Mouse (Mus musculus): ENCODE measurements around the gene Paics.
"Not testable (repeated sequence)": the region's sequence is repeated elsewhere in the genome, so short reads cannot be mapped to it uniquely, and the experiment has no call there.

The Paics gene

DNA sequence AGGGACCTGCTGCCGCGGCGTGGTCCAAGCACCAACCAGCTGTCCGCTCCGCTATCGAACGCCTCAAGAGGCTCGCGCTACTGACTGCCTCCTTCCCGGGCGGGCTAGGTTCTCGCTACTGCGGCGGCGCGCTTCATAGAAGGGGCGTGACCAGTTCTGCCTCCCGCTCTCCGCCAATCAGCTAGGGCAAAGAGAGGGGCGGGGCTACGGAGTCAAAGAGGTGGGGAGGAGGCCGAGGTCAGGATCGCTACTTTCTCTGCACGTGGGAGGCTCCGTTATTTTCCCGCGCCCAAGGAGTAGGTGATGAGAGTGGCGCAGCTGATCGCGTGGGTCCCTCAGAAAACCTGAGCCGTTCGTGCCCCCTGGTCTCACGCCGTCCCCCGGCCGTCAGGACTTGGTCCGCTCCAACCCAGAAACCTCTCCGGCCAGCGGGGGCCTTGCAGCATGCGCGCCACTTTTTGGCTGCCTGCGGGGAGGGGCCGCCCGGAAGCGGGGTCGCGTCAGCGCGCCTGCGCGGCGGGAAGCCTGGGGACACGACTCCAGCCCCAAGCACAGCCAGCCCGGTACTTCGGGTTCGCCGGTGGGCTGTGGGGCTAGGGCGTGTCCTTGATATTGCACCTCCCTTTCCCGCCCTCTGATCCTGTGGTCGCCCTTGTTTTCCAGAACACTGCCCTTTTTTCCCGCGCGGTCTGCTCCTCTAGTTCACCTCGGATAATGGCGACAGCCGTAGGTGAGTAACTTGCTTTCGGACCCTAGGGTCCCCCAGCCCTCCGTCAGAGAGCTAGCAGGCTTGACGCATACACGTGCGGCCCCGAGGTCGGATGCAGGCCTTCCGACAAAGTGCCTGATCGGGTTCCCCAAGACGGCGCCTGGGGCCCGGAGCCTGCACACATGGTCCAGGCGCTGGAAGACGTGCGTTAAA lies at the start of gene Paics, which contains the start of gene Ppat:
TSS of gene Paics (plus strand) at position 202 of the 922 bp plus-strand sequence.
TSS of gene Ppat (minus strand) at position 473 of the 922 bp plus-strand sequence.
- in situ Hi-C loops (cut with MboI; ENCODE audit: low sequenced_read_pairs) = no loop called here

DNA sequence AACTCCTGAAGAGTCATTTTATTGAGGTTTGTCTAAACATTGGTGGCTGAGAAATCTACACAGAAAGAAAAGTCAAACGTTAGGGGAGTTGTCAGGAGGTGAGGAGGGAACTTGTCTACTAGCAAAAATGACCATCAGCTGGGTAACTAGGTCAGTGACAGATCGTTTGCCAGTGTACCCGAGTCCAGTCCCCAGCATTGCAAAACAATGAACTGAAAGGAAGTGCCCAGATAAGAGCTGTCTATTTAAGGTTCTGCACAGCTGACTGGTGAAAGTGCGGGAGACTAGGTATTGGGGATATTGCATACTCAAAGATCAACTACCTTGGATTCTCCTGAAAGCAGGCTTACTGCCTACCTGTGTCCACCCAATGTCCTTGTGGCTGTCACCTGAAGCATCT lies 49.0 kb upstream of the Paics start:
- in situ Hi-C loops (cut with MboI; ENCODE audit: low sequenced_read_pairs) = no loop called here

DNA sequence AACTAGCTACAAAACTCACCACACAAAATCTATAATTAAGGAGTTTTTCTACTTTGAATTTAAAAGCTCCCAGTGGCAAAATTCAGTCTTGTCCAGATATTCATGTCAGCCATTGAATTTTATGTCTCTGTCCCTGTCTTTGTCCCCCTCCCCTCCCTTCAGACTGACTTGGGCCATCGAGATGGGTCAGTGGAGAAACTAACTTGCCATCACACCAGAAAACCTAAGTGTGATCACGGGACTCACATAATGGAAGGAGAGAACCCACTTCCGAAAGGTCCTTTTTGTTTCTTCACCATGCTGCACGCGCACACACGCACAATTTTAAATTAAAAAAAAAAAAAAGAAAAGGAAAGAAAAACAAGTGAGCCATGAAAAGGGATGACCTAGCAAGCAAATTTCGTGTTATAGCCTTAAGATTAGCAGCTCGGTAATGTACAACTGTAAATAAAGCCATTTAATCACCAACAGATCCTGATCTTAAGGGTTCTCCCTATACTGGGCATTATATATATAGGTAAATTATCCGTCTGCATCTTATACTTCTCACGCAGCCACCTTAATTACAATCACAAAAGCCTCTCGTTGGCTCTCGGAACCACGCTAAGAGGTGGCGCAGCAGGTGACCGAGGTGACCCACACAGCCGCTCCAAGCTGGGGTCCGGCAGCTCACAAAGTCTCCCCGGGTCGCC lies 46.2 kb upstream of the Paics start:
- in situ Hi-C loops (cut with MboI; ENCODE audit: low sequenced_read_pairs) = no loop called here

DNA sequence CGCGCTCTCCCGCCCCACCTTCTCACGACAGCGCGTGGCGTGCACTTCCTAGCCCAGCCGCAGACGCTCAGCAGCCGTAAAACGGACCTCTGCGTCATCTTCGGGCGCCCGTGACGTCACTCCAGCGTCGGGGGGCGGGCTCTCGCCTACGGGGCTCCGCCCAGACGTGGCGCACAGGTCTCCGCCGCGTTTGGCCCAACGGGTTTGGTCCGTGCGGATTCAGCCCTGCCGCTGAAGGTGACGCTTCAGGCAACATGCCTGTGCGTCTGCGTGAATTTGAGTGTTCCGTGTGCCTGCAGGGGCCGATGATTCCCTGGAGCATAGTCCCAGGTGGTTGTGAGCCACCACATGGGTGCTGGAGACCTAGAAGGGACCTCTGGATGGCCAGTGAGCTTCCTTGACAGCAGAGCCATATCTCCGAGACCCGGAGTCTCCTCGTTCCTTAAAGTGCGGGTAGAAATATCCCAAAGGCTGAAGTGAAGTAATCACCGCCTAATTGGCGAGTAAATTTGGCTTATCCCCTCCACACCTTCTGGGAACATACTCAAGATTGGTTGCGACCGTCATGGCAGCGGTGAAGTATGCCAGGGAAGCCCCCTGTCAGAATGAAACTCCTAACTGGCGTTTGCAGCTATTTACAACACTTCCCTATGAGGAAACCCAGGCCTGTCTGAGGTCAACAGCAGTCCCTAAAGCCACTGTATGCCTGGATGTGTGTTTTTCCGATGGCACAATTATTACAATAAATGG lies 45.5 kb upstream of the Paics start, which contains the start of gene Aasdh:
TSS of gene Aasdh (minus strand) at position 110 of the 750 bp plus-strand sequence.
- in situ Hi-C loops (cut with MboI; ENCODE audit: low sequenced_read_pairs) = no loop called here

DNA sequence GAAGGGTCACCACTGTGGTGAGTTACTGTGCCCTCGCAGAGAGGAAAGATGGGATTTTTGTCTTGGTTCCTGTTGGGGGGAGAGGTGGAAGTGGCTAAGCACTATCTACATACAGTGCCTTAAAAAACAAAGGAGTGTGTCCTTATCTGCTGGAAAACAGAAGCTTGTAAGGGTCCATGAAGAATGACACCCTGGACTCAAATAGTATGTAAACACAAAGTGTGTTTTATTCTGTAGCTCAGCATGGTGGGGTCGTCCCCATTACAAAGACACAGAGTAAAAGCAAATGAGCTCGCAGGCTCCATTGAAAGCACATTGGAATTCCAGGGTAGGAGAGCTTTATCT lies 45.0 kb upstream of the Paics start:
- in situ Hi-C loops (cut with MboI; ENCODE audit: low sequenced_read_pairs) = no loop called here

GRCm38 (mm10) chr5:76910807-76911206 lies 40.3 kb upstream of the Paics start:
- in situ Hi-C loops (cut with MboI; ENCODE audit: low sequenced_read_pairs) = no loop called here

- in situ Hi-C loops (cut with MboI; ENCODE audit: low sequenced_read_pairs) = not testable (repeated sequence)
These were observed 38.6 kb upstream of the Paics start for GRCm38 (mm10) chr5:76912522-76912921.

- in situ Hi-C loops (cut with MboI; ENCODE audit: low sequenced_read_pairs) = no loop called here
These were observed 28.3 kb upstream of the Paics start for GRCm38 (mm10) chr5:76922833-76923232.

GRCm38 (mm10) chr5:76923428-76923827 lies 27.7 kb upstream of the Paics start:
- in situ Hi-C loops (cut with MboI; ENCODE audit: low sequenced_read_pairs) = no loop called here

GRCm38 (mm10) chr5:76924296-76924695 lies 26.8 kb upstream of the Paics start:
- in situ Hi-C loops (cut with MboI; ENCODE audit: low sequenced_read_pairs) = no loop called here

- in situ Hi-C loops (cut with MboI; ENCODE audit: low sequenced_read_pairs) = no loop called here
These were observed 22.8 kb upstream of the Paics start for GRCm38 (mm10) chr5:76928124-76928832.

GRCm38 (mm10) chr5:76929180-76929877 lies 21.8 kb upstream of the Paics start:
- in situ Hi-C loops (cut with MboI; ENCODE audit: low sequenced_read_pairs) = no loop called here

DNA sequence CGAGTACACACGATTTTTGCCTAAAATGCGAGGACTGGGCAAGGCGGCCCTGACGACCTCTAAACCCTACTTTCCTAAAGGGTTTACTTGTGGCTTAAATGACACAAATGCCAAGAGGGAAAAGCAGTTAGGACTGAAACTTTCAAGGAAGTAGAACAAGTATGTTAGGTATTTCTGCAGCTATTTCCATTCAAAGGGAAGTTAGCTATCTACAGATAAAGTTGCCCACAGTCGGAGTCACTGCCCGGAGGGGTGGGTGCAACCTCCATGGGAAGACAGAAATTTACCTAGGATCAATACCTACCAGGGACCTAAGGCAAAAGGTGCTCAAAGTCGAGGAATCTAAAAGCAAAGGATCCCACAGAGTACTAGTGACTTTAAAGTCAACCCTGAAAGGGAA lies 11.4 kb upstream of the Paics start:
- in situ Hi-C loops (cut with MboI; ENCODE audit: low sequenced_read_pairs) = no loop called here

GRCm38 (mm10) chr5:76941975-76942374 lies 9.1 kb upstream of the Paics start:
- in situ Hi-C loops (cut with MboI; ENCODE audit: low sequenced_read_pairs) = no loop called here

DNA sequence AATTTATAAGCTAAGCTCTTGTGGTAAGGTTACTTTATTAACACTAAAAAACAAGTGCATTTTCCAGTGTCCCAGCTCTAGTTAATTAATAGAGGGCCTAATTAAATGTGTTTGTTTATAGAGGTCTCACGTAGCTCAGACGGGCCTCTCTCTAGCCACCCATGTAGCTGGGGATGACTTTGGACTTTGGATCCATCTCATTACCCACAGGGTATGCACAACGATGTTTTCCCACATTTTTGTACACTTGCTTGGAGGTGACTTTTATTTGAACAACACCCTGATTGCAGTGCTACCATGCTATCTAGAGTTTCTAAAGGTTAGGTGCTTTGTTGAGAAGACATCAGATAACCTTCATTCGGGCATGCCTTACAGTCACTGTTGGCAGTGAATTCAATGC lies 8.6 kb upstream of the Paics start:
- in situ Hi-C loops (cut with MboI; ENCODE audit: low sequenced_read_pairs) = no loop called here

GRCm38 (mm10) chr5:76944965-76945677 lies 6.0 kb upstream of the Paics start:
- in situ Hi-C loops (cut with MboI; ENCODE audit: low sequenced_read_pairs) = no loop called here

DNA sequence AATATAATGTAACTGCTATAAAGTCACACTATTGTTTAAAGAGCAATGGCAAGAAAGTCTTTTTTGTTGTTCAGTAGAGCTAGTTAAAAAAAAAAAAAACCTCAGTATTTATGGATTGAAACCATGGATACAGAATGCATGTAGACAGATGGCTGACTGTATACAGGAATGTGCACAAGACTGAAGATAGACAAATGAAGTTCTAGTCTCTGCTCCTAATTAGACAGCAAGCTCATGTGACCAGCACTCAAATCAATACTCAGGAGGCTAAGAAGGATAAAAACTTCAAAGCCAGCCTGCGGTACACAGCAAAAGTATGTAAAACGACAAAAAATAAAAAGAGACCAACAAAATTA lies 5.5 kb upstream of the Paics start:
- in situ Hi-C loops (cut with MboI; ENCODE audit: low sequenced_read_pairs) = no loop called here

DNA sequence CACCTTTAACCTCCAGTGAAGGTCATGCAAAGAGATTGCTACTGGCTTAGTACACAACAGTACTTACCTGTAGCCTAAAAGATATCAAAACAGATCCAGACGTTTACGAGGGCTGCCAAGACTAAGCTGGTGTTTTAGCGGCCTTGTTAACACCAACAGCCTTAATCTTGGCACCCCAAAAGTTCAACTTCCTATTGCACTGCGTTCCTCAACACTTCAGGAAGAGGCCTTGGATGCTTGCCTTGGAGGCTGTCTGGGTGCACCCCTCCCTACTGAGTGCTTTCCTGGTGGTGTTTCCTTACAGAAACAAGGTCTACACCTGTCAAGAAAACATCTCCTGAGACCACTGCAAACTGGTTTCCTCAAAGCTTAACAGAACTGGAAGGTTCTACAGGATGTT lies 4.0 kb upstream of the Paics start:
- in situ Hi-C loops (cut with MboI; ENCODE audit: low sequenced_read_pairs) = no loop called here

GRCm38 (mm10) chr5:76947758-76948157 lies 3.3 kb upstream of the Paics start:
- in situ Hi-C loops (cut with MboI; ENCODE audit: low sequenced_read_pairs) = no loop called here

Data from CH12F3 (cell line).